Mouse (Mus musculus): ENCODE results near the gene Anapc11.

GRCm38 (mm10) chr11:120615606-120616203, 17.5 kb downstream of the Anapc11 start:
- TF ChIP-seq CTCF (IDR thresholded peaks at IDR 0.05; ENCODE audit: low read depth) (no peak), EP300 (IDR thresholded peaks at IDR 0.05; ENCODE audit: low read depth) (no peak)
